Mouse (Mus musculus): Measurements from ENCODE around the gene Tnrc6b.

Tnrc6b gene

DNA sequence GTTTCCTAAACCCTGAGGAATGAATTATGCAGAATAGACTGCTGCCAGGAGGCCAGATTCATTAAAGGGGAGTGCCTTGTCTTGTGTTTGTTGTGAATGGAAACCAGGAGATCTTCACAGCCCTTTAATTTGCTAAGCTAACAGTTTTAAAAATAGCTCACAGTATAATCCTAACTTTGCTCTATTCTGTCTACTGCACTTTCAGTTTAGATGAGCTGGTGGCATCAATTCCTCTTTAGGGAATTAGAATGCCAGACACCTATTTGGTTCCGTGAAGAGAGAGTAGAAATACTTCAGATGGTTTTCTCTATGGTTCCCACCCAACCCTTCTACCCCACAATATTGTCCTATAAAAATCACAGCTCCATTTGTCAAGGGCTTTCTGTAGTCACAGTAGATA lies 74.6 kb downstream of the Tnrc6b start:
- DNase-seq (ENCODE audit: low read depth), result no peak

DNA sequence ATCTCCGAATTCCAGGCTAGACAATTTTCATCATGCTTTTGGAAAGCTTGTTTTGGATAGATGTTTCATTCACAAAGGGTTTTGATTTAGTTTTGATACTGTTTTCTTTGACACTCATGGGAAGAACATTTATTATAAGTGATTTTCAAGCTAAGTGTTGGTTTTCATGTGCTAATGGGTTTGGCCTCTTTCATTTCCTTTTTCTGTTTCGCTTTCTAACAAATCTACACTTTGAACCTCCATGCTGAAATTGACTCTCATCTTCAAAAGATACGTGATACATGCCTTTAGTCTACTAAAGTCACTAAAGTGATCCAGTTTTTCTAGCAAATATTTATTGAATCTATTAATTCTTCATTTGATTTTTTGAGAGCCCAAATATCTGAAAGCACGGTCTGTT lies 76.6 kb downstream of the Tnrc6b start:
- no peak for DNase-seq (ENCODE audit: low read depth)

DNA sequence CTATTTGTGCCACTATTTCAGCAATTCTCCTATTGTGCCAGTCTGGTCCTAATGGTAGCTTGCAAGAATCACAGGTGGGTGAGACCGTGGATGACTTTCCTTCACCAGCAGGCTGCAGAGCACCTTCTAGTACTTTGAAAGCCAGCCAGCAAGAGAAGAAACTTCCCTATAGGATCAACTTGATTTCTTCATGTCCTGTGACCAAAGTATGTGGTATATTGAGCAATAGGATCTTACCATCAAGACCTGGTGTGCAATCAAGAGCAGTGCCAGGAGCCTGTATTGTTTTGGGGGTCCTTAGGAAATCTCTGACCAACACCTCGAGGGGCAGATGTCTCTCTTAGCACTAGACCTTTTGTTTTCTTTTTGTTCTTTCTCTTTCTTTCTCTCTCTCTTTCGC lies 81.4 kb downstream of the Tnrc6b start:
- no peak for DNase-seq (ENCODE audit: low read depth)

DNA sequence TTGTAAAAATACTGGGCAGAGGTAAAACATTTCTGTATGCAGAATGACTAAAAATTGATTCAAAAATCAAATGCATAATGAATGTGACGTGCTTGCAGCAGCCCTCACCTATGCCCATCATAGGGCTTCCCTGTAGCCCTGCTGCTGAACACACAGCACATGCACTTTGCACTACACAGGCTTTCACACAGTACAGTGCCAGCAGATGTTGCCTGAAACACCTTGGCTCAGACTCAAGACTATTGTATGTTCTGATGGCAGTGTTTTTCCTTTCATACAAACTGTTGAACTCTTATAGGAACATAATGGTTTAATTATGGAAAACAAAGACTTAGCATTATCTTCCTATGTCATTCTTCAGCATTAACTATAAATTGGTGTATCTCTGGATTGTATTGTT lies 84.0 kb downstream of the Tnrc6b start:
- DNase-seq (ENCODE audit: low read depth), result no peak

DNA sequence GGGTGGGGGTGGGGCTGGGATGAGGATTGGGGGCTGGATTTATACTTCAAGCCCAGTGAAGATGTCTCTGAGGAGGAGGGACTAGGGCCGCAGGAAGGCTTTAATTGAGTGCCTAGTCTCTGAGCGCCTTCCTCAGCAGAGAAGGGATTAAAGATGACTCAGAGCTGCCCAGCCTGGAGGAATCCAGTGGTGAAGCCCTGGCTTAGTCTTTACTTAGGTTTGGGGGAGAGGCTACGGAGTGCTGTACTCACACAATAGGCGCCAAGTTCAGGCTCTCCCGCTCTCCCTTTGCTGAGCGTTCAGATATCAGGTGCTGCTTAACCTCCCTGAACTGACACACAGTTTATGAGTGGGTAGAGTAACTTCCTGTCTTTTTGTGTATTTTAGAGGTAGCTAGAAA lies 86.6 kb downstream of the Tnrc6b start:
- peak; percentile 37 for DNase-seq (ENCODE audit: low read depth)

DNA sequence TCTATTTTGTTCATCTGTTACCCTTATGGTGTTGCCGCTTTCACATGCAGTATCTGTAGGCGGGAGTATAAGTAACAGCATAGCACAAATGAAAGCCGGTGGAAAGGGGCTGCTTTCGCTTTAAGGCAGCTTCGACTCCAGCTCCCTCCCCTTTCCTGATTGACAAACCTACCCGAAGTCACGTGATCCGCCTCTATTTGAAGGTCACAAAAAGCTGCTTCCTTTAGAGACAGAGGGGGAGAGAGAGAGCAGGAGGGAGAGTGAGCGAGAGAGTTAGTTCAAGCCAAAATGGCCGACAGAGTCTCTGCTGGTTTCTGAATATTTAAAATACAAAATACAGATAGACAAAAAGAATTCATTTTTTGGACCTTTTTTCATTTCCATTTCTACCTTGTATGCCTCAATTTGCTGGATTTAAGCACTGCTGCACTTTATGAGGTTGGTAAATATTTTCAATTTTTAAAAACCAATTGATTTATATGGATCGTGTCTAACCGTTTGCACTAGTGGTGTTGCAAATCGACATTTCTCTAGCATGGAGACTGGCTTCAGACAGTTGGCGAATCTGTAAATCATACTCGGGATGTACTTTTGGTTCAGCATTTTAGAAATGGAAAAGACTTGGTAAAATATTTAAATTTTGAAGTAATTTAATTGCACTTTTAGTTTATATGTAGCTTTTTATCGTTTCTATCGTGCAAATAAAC lies 87.4 kb downstream of the Tnrc6b start:
- DNase-seq (ENCODE audit: low read depth), result peak; percentile 97

DNA sequence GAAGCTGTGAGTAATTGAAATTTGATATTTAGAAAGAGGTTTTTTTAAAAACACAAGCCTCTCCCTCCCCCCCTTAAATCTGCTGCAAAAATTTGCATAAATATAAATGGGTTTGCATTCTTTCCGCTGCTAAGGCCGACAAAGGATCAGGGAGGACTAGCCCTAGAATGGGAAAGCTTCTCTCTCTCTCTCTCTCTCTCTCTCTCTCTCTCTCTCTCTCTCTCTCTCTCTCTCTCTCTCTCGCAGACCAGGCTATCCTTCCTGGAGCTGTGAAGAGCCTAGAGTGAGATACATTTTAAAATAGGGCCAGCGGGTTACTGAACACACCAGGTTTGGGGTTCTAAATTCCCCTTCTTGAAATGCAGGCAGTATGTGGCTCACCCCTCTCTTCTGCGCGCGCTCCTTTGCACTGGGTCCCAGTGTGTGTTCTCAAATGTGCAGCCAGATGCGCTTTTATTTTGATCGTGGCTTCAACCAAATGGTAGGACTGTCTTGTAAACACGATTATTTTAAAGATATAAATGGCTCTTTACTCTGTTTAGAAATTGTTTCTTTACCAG lies 88.0 kb downstream of the Tnrc6b start:
- DNase-seq (ENCODE audit: low read depth), result peak; percentile 47

DNA sequence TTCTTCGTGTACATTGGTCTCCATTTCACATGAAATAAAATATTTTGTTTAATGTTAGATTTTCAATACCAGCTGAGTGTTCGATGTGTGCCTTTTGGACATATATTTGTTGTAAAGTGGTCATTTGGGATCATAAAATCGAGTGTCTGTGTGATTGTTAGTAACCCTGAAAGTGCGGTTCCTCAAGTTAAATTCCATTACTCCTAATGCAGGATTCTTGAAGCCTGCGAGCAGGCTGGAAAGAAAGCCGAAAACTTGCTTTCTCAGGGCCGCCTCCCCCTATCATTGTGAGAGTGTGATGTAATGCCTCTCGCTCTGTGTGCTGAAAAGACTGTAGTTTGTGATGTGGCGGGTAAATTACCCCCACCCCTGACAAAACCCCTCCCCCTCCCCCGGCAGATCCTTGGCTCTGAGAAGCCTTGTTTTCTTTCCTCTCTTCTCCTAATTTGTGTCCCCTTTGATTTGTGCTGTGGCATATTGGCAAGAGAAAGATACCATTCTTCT lies 88.6 kb downstream of the Tnrc6b start:
- DNase-seq (ENCODE audit: low read depth), result peak; percentile 58

DNA sequence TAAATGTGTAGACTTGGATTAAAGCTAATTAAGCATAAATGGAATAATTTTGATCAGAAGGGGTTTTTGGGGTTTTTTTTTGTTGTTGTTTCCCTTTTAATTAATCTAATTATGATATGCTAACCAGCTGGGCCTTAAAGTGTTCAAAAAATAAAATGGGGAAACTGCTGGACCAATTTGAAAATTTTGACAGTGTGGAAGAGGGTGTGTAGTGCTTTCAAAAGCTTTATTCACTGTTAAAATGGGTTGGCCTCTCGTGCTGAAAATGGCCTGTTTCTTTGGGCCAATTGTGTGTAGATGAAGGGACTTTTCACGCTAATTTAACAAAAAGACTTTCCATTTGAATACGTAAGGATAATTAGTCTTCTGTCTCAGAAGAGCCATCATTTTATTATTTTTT lies 89.1 kb downstream of the Tnrc6b start:
- DNase-seq (ENCODE audit: low read depth), result no peak

DNA sequence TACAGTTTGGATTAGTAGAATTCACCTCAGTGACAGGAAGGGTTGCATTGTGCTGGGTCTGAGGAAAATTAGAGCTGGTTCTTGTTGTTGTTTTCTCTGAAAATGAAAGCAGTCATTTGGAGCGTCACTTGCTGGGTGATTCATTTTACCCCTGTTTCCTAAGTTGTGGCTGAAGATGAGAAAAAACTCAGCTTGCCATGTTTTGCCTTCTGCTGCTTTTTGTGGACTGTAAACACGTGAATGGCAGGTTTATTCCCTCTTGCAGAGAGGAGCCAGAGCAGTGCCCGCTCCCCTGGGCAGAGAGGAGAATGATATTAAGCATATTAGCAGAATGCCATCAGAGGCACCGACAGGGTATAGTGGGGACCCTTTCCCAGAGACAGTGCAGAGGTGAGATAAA lies 89.7 kb downstream of the Tnrc6b start:
- no peak for DNase-seq (ENCODE audit: low read depth)

DNA sequence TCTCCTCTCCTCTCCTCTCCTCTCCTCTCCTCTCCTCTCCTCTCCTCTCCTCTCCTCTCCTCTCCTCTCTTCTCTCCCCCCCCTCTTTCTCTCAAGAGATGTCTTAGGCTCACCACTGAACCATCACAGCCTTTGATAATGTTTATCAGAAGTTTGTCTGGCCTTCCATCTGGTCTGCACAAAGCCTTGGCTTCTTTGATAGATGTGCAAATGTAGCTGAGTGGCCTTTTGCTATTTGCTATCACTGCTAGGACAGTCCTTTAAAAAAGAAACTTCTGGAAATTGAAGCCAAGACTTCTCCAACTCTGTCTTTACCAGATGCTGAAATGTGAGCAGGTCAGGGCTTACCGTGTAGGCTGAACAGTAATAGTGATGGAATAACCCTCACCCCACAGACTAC lies 90.5 kb downstream of the Tnrc6b start:
- DNase-seq (ENCODE audit: low read depth), result no peak

DNA sequence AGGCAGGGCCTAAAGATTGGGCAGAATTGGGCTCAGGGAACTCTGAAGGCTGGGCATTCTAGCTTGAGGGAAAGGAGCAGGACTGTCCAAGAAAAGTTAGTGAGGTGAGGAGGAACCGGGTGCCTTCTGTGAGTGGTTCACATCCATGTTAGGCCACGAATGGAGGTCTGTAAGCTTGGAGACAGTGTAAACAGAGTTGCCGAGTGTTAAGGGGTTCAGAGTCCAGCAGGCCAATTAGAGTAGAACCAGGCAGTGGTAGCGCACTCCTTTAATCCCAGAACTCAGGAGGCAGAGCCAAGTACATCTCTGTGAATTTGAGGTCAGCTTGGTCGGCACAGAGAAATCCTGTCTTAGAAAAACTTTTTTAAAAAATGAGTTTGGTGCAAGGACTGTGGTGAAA lies 96.0 kb downstream of the Tnrc6b start:
- DNase-seq (ENCODE audit: low read depth), result no peak

DNA sequence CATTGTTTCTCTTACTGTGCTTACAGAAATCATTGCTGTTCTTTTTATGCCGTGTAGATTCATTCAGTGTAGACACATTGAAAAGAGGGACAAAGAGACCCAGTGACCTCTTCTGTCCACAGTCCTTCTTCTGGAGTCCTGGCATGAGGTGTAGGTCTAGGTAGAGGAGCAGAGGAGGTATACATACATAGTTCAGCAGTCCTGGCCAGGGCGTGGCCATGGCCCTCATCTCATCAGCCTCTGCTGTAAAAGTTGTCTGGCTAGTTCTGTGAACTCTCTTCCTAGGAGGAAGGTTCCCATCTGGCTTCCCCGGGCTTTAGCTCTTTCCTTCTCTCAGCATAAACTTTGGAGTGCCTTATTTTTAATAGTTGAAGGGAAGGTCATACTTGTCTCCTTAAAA lies 99.1 kb downstream of the Tnrc6b start:
- no peak for DNase-seq (ENCODE audit: low read depth)

DNA sequence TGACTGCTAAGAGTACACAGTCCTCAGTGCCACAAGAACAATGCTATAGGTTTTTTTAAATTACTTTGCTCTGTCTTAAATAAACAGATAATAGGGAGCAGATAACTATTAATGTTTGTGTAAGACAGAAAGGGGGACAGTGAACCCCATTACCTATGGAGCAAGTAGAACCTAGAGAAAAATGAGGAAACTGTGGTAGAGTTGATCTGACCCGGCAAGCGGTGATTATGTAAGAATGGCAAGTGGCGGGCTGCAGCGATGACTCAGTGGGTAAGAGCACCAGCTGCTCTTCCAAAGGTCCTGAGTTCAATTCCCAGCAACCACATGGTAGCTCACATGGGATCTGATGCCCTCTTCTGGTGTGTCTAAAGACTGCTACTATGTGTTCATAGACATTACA lies 101.7 kb downstream of the Tnrc6b start:
- no peak for DNase-seq (ENCODE audit: low read depth)

DNA sequence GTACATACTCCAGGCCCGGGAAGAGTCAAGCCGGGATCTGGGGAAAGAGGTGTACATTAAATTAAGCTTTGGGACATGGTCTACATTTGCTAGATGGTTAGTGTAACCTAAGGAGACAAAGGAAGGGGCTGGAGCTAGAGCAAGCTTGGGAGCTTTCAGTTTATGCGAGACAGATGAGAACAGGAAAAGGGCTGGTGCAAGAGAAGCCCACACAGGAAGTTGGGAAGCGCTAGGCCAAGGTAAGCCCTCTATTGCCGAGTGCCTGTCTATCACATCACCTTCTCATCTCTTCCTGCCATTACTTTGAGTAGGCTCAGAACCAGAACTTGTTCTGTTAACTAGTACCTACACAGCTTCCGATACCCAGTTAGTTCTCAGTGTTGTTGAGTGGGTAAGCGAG lies 103.7 kb downstream of the Tnrc6b start:
- no peak for DNase-seq (ENCODE audit: low read depth)

DNA sequence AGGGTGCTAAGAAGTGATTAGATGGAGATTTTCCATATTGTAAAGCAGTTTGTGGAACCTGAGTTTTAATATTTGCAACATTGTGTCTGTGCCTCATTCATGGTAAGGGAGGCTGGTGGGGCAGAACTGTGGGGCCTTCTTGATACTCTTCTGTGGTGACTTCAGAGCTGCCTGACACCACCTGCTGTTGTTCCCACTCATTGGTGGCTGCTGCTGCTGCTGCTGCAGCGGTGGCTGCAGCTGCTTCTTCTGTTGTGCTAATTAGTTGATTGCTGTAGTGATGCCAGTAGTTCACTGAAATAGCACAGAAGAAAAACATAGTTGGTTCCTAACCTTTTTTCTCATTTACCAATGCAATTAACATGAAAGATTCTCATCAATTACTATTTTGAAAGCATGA lies 111.2 kb downstream of the Tnrc6b start:
- no peak for DNase-seq (ENCODE audit: low read depth)

DNA sequence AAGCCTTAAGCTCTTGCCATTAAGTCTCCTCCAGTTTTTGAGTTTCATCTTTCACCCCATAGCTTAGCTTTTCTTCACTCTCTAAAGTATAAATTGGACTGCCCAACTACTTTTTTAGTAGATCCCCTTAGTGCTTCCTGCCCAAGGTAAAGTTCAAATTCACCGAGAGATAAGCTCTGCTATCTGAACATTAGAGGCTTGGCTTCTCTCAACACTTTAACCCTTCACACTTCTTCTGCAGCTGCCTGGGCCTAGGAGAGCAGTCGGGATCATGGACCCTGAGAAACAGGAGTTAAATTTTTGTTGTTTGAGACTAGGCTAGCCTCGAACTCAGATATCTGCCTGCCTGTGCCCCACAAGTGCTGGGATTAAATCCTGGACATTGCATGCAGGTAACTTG lies 120.1 kb downstream of the Tnrc6b start:
- DNase-seq (ENCODE audit: low read depth), result no peak

DNA sequence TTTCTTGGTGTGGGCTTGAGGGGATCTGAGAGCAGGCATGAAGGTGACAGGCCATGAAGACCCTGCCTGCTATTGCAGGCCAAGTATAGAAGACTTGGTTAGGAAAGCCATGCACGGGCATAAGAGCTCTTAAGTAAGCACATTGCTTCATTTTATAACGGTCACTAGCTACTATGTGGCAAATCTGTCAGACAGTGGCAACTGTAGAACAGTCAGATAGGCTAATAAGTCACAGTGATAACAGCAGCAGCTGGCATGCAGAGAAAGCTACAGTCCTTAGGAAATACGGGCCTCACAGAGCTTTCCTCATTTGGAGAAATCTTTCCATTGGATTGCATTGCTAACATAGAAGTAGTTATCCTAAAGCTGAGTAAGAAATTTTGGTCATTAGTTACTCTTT lies 121.7 kb downstream of the Tnrc6b start:
- no peak for DNase-seq (ENCODE audit: low read depth)

DNA sequence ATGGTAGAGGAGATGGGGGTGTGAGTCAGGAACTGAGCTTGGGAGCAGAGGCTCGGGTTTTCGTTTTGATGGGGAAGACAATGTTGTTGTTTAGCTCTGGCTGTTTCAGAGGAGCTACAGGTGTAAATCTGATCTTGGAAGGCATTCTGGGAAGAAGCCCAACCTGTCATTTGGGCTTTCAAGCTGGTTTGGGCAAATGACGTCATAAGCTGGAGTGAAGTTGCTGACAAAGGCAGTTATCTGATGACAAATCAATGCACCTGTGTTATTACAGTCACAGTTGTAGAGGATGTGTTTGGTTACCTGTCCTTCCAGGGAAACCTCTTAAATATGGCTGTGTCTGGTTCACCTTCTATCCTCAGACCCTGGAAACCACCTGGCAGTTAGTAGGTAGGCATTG lies 125.1 kb downstream of the Tnrc6b start:
- no peak for DNase-seq (ENCODE audit: low read depth)

DNA sequence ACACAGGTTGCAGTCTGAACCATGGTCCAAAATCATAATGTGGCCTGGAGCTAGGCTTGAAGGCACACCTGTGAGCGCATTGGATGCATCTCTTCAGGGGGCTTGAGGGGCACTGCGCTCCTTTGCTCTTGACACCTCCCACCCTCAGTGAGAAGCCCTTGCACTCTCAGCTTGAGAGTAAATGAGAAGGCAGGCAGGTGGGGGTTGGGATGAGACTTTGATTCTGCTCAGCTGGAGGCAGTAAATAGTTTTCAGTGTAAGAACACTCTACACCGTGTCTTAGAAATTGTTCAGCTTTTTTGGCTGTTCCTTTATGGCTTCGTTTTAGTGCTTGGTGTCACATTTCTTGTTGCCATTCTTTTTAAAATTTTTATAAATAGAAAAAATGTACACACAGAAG lies 127.7 kb downstream of the Tnrc6b start:
- DNase-seq (ENCODE audit: low read depth), result no peak

DNA sequence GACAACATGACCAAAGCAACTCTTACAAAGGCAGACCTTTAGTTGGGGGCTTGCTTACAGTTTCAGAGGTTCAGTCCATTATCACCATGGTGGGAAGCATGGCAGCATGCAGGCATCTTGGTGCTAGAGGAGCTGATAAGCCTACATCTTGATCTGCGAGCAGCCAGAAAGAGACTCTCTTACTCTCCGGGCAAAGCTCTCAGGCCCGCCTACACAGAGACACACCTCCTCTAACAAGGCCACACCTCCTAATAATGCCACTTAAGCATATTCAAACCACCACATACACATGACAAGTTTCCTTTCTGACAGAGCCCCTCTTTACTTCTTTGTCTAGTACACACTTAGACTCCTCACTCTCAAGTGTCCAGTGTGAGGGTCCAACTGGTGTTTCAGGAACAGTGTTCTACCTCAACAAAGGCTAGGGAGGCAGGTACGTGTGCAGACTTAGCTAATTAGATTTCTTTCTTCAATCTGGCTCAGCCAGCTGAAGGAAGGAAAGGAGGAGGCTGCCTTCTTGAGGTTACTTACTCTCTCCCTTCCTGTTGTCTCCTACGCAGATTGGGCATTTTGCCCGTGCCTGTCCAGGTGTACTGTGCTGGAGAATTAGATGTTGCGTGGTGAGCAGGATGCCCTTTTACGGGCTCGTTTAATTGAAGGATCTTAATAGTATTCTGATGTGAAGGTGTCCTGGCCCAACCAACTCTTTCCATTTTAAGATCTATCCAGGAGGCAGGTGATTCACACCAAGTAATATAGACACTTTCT lies 128.7 kb downstream of the Tnrc6b start:
- no peak for DNase-seq (ENCODE audit: low read depth)

DNA sequence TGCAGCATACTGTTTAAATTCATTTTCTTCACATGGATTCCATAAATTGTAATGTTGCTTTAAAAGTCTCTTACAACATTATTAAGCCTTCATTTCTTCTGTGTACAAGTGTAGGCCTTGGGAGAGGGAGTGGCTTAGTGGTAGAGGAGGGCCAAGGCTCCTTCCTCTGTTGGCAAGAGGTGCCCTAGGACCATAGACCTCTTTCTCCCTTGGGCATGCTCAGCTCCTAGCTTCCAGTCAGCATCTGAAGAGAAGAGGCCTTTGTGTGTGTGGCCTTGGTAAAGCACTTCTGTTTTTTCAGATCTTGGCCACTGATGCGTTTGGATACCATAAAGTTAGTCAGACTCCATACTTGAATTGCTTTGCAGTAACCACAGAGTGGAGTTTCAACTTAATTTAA lies 133.1 kb downstream of the Tnrc6b start:
- DNase-seq (ENCODE audit: low read depth), result no peak

DNA sequence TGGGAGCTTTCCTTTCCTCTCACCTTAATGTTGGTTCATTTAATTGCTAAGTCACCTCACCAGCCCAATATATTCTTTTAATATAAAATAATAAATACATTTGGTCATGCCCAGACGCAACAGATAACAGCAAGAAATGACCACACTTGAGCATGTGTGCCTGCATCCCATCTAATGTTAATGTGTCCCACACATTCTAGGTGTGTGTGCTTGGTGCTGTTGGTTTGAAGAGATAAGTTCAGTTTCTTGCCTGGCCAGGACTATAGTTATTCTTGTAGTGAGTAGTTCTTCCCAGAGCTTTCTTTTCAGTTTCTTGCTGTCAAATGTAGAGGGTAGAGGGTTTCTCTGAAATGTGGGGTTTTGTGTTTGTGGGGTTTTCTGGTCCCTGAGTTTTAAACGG lies 133.8 kb downstream of the Tnrc6b start:
- DNase-seq (ENCODE audit: low read depth), result no peak
